Mouse (Mus musculus) spleen, adult 18-20 months (tissue): ENCODE measurements around the gene Shtn1.

Experiments
- DNase-seq, 2 experiments: peaks; one replicate each; pipeline ENCODE4 v3.0.0; 2022; ENCODE audit warnings: mixed read lengths in 2 of 2

Gene Shtn1

GRCm38 (mm10) chr19:59051622-59052021 is 24.3 kb downstream of the Shtn1 start:
- DNase-seq: no peak

- DNase-seq: no peak
These were observed 27.0 kb downstream of the Shtn1 start for GRCm38 (mm10) chr19:59048852-59049251.

- no peak for DNase-seq
These were observed 28.4 kb downstream of the Shtn1 start for GRCm38 (mm10) chr19:59047511-59047910.

GRCm38 (mm10) chr19:59041086-59041485 is 34.8 kb downstream of the Shtn1 start:
- DNase-seq: no peak

DNA sequence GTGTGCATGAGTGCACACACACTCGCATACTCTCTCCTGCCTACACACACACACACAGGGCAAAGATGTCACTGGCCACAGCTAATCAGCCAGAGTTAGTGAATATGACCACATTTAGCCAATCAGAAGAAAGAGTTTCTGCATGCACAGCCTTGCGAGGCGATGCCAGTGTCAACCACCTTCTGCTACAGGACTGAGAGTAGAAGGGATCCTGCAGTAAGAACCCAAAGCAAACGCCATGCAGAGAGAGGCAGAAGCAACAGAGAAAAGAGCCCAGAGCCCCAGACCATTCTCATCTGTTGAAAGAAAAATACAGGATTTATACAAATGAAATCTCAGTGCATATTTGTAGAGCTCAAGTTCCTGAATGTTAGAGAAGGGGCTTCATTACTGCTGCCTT is 37.1 kb downstream of the Shtn1 start:
- DNase-seq: no peak

DNA sequence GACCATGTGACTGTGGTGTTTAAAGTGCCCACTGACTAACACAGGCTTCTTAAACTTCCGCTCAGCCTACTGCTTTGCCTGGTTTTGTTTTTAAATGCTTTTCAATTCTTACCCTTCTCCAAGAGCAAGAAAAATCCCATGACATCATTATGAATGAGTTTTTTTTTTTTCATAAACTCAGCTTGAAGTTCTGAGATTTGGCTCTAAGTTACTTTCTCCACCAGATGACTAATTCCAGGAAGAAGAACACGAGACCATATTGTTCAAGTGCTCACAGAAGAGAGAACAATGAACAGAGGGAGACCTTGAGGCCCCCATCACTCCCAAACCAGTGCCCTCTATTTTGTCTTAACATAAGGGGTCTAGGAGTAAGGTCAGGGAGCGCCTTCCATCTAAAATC is 39.1 kb downstream of the Shtn1 start:
- DNase-seq: no peak

DNA sequence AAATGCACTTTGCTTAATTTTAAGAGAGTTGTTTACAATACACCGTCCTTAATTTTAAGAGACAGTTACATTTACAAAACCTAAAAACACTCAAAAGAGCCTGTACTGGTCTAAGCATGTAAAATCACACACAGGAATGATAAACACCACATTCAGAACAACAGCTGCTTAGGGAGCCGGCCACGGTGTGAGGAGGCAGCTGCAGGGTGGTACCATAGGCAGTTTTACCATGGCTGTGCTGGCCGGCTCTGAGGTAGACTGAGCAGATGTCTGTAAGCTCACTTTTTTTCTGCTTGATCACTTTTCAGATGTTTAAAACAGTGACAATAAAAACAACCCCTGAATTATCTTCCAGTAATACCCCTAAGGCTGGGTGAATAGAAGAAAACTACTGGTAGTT is 42.7 kb downstream of the Shtn1 start:
- no peak for DNase-seq

- no peak for DNase-seq
These were observed 45.7 kb downstream of the Shtn1 start for GRCm38 (mm10) chr19:59030221-59030620.

DNA sequence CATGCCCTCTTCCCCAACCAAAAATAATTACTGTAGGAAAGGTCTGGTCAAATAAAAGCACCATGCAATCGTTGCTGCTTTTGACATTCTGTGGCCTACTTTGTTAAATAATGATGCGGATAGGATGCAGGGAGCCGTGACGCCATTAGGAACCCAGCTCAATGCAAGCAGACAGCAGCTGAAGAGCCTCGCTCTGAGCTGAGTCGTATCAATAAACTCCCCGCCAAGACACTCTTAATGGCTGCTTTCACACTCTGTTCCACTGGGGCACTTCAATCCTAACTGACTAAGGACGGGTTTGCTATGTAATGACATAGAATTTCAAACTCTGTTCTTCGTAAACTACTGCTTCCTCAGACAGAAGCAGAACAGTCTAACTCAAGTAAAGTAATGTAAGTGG is 46.9 kb downstream of the Shtn1 start:
- no peak for DNase-seq

- DNase-seq: no peak
These were observed 47.8 kb downstream of the Shtn1 start for GRCm38 (mm10) chr19:59028130-59028529.

DNA sequence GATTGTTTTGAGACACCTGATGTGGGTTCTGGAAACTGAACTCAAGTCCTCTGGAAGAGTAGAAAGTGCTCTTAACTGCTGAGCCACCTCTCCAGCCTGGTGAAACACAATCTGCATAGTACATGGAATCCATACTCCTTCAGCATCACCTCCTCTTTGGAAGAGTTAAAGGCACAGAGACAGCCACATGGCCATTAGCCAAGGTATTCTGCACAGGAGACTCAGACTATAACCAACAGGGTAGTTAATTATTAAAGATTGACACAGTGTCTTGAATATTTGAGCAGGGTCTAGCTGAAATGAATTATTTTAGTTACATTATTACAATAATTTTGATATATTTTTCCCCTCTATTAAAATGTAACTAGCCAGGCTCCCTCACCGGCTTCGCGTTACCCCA is 52.0 kb downstream of the Shtn1 start:
- DNase-seq: no peak

DNA sequence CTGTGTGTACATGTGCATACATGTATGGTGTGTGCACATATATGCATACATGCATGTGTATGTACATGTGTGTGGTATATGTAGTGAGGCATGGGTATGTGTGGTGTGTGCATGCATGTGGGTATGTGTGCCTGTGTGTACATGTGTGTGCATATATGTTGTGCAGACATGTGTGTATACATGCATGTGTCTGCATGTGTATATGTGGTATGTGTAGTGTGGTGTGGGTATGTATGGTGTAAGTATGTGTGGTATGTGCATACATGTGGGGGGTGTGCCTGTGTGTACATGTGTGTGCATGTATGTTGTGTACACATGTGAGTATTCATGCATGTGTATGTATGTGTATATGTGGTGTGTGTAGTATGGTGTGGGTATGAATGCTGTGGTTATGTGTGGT is 54.3 kb downstream of the Shtn1 start:
- DNase-seq: no peak

DNA sequence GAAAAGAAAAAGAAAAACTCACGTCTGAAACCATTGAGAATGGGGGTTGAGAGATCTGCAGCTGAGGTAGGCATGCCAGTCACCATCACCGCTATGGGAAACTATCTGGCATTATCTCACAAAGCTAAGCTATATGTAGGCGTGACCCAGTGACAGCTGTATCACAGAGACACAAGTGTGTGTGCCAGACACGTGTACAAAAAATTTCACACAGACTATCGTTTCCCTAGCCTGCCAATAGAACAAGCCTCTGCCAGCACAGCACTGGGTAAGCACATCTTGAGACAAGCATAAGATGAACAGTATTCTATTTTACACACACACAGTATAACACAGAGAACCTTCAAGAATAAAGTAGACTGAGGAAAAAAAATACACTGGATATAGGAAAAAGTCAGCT is 65.1 kb downstream of the Shtn1 start:
- DNase-seq: no peak

- no peak for DNase-seq
These were observed 69.1 kb downstream of the Shtn1 start for GRCm38 (mm10) chr19:59006577-59007340.

- DNase-seq: no peak
These were observed 73.1 kb downstream of the Shtn1 start for GRCm38 (mm10) chr19:59002827-59003226.

- DNase-seq: no peak
These were observed 94.3 kb downstream of the Shtn1 start for GRCm38 (mm10) chr19:58981571-58981970.

DNA sequence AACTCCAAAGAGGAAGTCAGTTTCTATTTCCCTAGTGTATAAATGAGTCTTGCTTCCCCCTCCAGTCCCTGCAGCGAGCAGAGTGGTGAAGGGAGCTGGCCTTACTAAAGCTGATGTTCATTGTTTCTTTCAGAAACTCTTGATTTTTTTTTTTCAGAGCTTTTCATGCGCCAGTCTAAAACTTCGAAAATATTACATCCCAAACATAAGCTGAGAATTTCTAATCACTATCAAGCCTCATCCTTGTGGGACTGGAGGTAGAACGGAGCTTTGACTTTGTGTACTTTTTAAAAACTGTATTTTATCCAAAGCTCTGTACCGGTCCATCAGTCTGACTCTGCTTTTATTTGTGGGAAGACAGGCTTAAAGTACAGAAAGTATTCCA is 95.9 kb downstream of the Shtn1 start:
- no peak for DNase-seq

GRCm38 (mm10) chr19:58979436-58980055 is 96.4 kb downstream of the Shtn1 start:
- no peak for DNase-seq

DNA sequence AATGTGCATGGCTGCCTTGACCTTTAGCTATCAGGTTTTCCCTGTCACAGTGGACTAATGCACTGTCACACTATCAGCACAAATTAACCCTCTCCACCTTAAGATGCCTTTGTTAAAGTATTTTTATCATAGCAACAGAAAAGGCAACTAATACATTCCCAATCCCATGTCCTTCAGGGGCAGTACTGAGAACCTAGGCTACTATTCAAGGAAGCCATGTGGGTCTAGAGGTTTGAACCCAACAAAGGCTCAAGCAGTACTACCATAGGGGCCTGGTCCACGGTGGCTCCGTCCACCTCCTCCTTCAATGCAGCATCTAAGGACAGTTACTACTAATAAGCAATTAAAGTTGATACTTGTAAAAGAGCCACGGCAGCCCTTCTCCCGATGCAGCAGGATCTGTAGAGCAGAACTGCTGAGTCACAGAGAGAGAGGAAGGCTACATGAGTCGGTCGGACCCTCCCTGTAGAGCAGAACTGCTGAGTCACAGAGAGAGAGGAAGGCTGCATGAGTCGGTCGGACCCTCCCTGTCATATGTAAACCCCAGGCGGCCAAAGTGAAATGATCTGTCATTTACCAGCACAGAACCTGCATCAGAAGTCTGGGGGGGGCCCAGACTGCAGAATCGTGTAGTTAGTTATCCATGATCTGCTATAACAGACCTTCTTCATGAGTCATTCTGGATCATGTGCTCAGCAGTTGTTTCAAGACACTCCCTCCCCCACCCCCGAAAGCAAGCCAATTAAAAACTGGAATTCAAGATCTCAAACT is 97.3 kb downstream of the Shtn1 start:
- DNase-seq: no peak

- no peak for DNase-seq
These were observed 100.6 kb downstream of the Shtn1 start for GRCm38 (mm10) chr19:58975216-58975863.

- DNase-seq: no peak
These were observed 101.8 kb downstream of the Shtn1 start for GRCm38 (mm10) chr19:58974126-58974525.

DNA sequence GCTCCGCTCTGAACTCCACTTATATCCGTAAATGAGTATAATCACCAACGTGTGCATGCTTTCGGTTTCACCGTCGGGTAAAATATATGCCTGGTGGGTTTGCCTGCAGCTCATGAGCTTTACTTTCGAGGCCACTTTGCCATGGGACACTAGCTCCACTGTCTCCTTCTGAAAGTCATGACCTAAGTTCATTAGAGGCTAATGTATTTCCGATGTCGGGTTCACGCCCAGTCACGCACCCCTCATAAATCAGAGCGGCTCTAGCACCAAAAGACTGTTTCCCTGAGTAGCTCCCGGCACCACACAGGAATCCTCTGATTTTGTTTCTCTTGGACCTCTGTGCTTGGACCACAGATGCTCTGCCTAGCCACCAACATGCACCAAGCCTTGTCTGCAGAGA is 105.1 kb downstream of the Shtn1 start:
- DNase-seq: no peak

DNA sequence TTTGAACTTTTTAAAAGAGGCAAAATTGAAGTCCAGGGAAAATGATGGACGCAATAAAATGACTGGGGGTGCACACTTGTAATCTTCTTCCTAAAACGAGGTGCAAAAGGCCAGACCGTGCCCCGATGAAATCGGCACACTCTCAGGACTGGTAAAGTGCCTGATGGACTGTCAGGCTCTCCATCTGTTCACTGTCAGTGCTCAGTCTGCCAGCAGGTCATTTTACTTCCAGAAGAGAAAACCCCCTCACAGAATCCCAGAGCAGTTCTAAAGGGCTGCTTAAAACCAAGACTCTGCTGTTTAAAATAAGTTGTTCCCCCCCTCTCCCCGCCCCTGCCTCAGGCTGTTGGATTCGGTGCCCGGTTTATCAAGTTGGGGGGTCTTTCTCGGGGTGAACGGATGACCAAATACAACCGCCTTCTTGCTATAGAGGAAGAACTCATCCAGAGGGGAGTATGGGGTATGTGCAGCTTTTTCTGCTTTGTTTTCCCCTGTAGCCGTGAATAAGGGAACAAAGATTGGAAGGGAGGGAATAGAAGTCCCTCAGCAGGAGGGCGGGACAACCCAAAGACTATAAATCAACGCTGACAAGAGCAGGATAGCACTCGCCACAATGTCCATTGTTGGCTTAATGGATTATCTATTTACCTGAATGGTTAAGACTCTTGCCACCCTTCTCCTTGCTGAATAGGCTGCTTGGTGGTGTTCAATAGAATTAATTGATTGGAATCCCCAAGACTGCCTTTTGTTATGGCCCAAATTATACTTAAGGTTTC is 107.0 kb downstream of the Shtn1 start:
- no peak for DNase-seq
